Mouse (Mus musculus): ENCODE measurements at regions not wholly inside any gene's neighbourhood (a gene's known extent, or its start where the extent isn't known, plus 50 kb on each side); places are given as distances from the start of the nearest gene placed in this dataset.

GRCm38 (mm10) chr8:127942319-127942718, 416.1 kb upstream of the Nrp1 start:
- Histone ChIP-seq H3K4me3 (ENCODE audit: extremely low read depth, insufficient read depth, insufficient read length) (no peak overlapping the region), H3K27ac (ENCODE audit: insufficient read depth, low read length) (no peak overlapping the region), H3K4me1 (ENCODE audit: control insufficient read depth, insufficient read depth, insufficient read length) (no peaks in the 10 kb centered on the region), H3K27me3 (ENCODE audit: control insufficient read depth, insufficient read depth, low read length) (no peaks in the 10 kb centered on the region), H3K36me3 (ENCODE audit: control insufficient read depth, insufficient read depth, low read length) (no peaks in the 10 kb centered on the region)
- DNase-seq (ENCODE audit: low read depth in 1 of 2, low spot score in 2 of 2), result no peak
- TF ChIP-seq POLR2A (IDR thresholded peaks at IDR 0.05; ENCODE audit: low read depth, low read length) (no peak), CTCF (IDR thresholded peaks at IDR 0.05; ENCODE audit: extremely low read depth, insufficient read depth, insufficient read length, insufficient replicate concordance) (no peak)

GRCm38 (mm10) chr8:127944955-127945498, 413.4 kb upstream of the Nrp1 start:
- no peak for DNase-seq (ENCODE audit: low read depth in 1 of 2, low spot score in 2 of 2)
- Histone ChIP-seq H3K4me1 (ENCODE audit: control insufficient read depth, insufficient read depth, insufficient read length) (no peaks in the 10 kb centered on the region), H3K36me3 (ENCODE audit: control insufficient read depth, insufficient read depth, low read length) (no peaks in the 10 kb centered on the region), H3K27ac (ENCODE audit: insufficient read depth, low read length) (no peak overlapping the region), H3K27me3 (ENCODE audit: control insufficient read depth, insufficient read depth, low read length) (no peaks in the 10 kb centered on the region), H3K4me3 (ENCODE audit: extremely low read depth, insufficient read depth, insufficient read length) (no peak overlapping the region)
- no peak for TF ChIP-seq CTCF (IDR thresholded peaks at IDR 0.05; ENCODE audit: extremely low read depth, insufficient read depth, insufficient read length, insufficient replicate concordance)
- TF ChIP-seq POLR2A (IDR thresholded peaks at IDR 0.05; ENCODE audit: low read depth, low read length), result no peak

- WGBS, result 71% methylated on average over 1 of the region's 1 CpGs
- Histone ChIP-seq H3K27ac (ENCODE audit: insufficient read depth, low read length) (no peak overlapping the region), H3K36me3 (ENCODE audit: control insufficient read depth, insufficient read depth, low read length) (no peaks in the 10 kb centered on the region), H3K27me3 (ENCODE audit: control insufficient read depth, insufficient read depth, low read length) (no peaks in the 10 kb centered on the region), H3K4me3 (ENCODE audit: extremely low read depth, insufficient read depth, insufficient read length) (no peak overlapping the region), H3K4me1 (ENCODE audit: control insufficient read depth, insufficient read depth, insufficient read length) (no peaks in the 10 kb centered on the region; the same call in 1 of the 2 replicates)
- no peak for TF ChIP-seq POLR2A (IDR thresholded peaks at IDR 0.05; ENCODE audit: low read depth, low read length)
- DNase-seq (ENCODE audit: low read depth in 1 of 2, low spot score in 2 of 2), result no peak
Measured at GRCm38 (mm10) chr8:127957571-127957970, 400.8 kb upstream of the Nrp1 start.

GRCm38 (mm10) chr8:127958351-127959044, 399.9 kb upstream of the Nrp1 start:
- WGBS, result 80% methylated on average over 12 of the region's 12 CpGs
- Histone ChIP-seq H3K27ac (ENCODE audit: insufficient read depth, low read length) (no peak overlapping the region), H3K4me1 (ENCODE audit: control insufficient read depth, insufficient read depth, insufficient read length) (no peaks in the 10 kb centered on the region; the same call in 1 of the 2 replicates), H3K36me3 (ENCODE audit: control insufficient read depth, insufficient read depth, low read length) (no peaks in the 10 kb centered on the region), H3K4me3 (ENCODE audit: extremely low read depth, insufficient read depth, insufficient read length) (no peak overlapping the region), H3K27me3 (ENCODE audit: control insufficient read depth, insufficient read depth, low read length) (no peaks in the 10 kb centered on the region)
- no peak for DNase-seq (ENCODE audit: low read depth in 1 of 2, low spot score in 2 of 2)
- TF ChIP-seq POLR2A (IDR thresholded peaks at IDR 0.05; ENCODE audit: low read depth, low read length) (no peak), CTCF (IDR thresholded peaks at IDR 0.05; ENCODE audit: extremely low read depth, insufficient read depth, insufficient read length, insufficient replicate concordance) (no peak)

GRCm38 (mm10) chr8:127962862-127963261, 395.5 kb upstream of the Nrp1 start:
- Histone ChIP-seq H3K27ac (ENCODE audit: insufficient read depth, low read length) (no peak overlapping the region), H3K4me1 (ENCODE audit: control insufficient read depth, insufficient read depth, insufficient read length) (peaks cover 1% of the 10 kb centered on the region; the same call in 1 of the 2 replicates), H3K4me3 (ENCODE audit: extremely low read depth, insufficient read depth, insufficient read length) (no peak overlapping the region), H3K27me3 (ENCODE audit: control insufficient read depth, insufficient read depth, low read length) (no peaks in the 10 kb centered on the region), H3K36me3 (ENCODE audit: control insufficient read depth, insufficient read depth, low read length) (no peaks in the 10 kb centered on the region)
- no peak for TF ChIP-seq POLR2A (IDR thresholded peaks at IDR 0.05; ENCODE audit: low read depth, low read length)
- TF ChIP-seq CTCF (IDR thresholded peaks at IDR 0.05; ENCODE audit: extremely low read depth, insufficient read depth, insufficient read length, insufficient replicate concordance), result no peak
- DNase-seq (ENCODE audit: low read depth in 1 of 2, low spot score in 2 of 2), result peak in 1 of 2 experiments; percentile 23
- 7% methylated on average over 1 of the region's 1 CpGs for WGBS

- no peak overlapping the region for H3K27ac ChIP-seq (ENCODE audit: insufficient read depth, low read length)
- WGBS, result 89% methylated on average over 6 of the region's 6 CpGs
- no peaks in the 10 kb centered on the region for H3K27me3 ChIP-seq (ENCODE audit: control insufficient read depth, insufficient read depth, low read length)
- no peak for TF ChIP-seq CTCF (IDR thresholded peaks at IDR 0.05; ENCODE audit: extremely low read depth, insufficient read depth, insufficient read length, insufficient replicate concordance)
- no peak for TF ChIP-seq POLR2A (IDR thresholded peaks at IDR 0.05; ENCODE audit: low read depth, low read length)
- no peak for DNase-seq (ENCODE audit: low read depth in 1 of 2, low spot score in 2 of 2)
- no peak overlapping the region for H3K4me3 ChIP-seq (ENCODE audit: extremely low read depth, insufficient read depth, insufficient read length)
- peaks cover 3% of the 10 kb centered on the region; the same call in 1 of the 2 replicates for H3K4me1 ChIP-seq (ENCODE audit: control insufficient read depth, insufficient read depth, insufficient read length)
- H3K36me3 ChIP-seq (ENCODE audit: control insufficient read depth, insufficient read depth, low read length), result no peaks in the 10 kb centered on the region
Measured at GRCm38 (mm10) chr8:127963625-127964024, 394.8 kb upstream of the Nrp1 start.

GRCm38 (mm10) chr8:127964801-127965200, 393.6 kb upstream of the Nrp1 start:
- DNase-seq (ENCODE audit: low read depth in 1 of 2, low spot score in 2 of 2), result no peak
- Histone ChIP-seq H3K36me3 (ENCODE audit: control insufficient read depth, insufficient read depth, low read length) (no peaks in the 10 kb centered on the region), H3K4me1 (ENCODE audit: control insufficient read depth, insufficient read depth, insufficient read length) (peaks cover 3% of the 10 kb centered on the region; the same call in 1 of the 2 replicates), H3K4me3 (ENCODE audit: extremely low read depth, insufficient read depth, insufficient read length) (no peak overlapping the region), H3K27ac (ENCODE audit: insufficient read depth, low read length) (no peak overlapping the region), H3K27me3 (ENCODE audit: control insufficient read depth, insufficient read depth, low read length) (no peaks in the 10 kb centered on the region)
- TF ChIP-seq CTCF (IDR thresholded peaks at IDR 0.05; ENCODE audit: extremely low read depth, insufficient read depth, insufficient read length, insufficient replicate concordance), result no peak
